Mouse (Mus musculus) heart, adult 18-20 months (tissue): ENCODE data around the gene Gm21293. TPM values are rescaled to one million over a fixed set of nuclear protein-coding genes. Genes with fewer than 3 reads are reported as not detected.
"Not testable (repeated sequence)": the region's sequence is repeated elsewhere in the genome, so short reads cannot be mapped to it uniquely, and the experiment has no call there.

Experiments used
- DNase-seq, 2 experiments: peaks; one replicate each; pipeline ENCODE4 v3.0.0; 2021 to 2022; ENCODE audit warnings: mixed read lengths in 1 of 2
- long read RNA-seq, 2 experiments: library from polyadenylated mRNA; stranded (forward); transcript quantifications; one replicate each; pipeline ENCODE4 v2.0.0; 2021
- total RNA-seq, 2 experiments: library from RNA; stranded (reverse); gene quantifications; 2 replicates each; pipeline ENCODE4 v1.2.3; 2021

Gm21293 gene
- not detected for total RNA-seq
- long read RNA-seq, experiment 1 = 0 reads
- long read RNA-seq, experiment 2 = 0 reads

GRCm38 (mm10) chr10:104142687-104143086 lies at the start of gene Gm21293:
TSS of gene Gm21293 (plus strand) at chr10:104142987.
- DNase-seq = not testable (repeated sequence)

DNA sequence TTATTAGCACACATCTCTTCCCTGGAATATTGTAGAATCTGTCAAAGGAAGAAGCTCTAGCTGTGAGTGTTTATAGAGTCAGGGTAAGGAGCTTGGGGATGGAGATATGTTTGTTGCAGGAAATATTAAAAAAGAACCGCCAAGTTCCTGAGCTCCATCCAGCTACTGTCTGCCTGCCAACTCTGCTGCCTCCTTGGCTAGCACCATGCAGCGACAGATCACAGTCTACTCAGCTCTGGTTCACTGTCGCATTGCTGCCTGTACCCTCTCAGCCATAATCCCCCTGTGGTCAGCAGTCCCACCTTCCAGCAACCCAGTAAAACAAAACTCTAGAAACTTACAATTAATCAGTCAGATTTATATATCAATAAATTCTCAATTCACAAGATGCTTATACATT lies 32.7 kb upstream of the Gm21293 start:
- no peak for DNase-seq

DNA sequence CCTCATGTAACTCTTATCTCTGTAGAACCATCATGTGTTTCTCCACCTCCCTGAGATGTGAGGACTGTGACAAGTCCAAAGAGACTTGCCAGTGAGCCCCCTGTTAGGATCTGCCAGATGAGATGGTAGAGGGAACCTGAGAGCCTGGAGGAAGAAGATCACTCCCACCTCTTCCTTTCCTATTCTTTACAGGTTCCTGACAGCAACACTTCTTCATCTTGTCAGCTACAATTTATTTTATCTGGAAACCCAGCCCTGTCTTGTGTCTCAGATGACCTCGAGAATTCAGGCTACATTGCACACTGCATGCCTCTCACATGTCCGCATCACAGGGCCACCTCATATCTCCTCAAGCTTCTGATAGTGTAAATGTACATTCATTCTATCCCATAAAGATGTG lies 24.5 kb upstream of the Gm21293 start:
- DNase-seq = no peak

- DNase-seq = not testable (repeated sequence)
Observed at GRCm38 (mm10) chr10:104151197-104151596, 8.4 kb downstream of the Gm21293 start, which contains the start of gene Gm6763. TSS of gene Gm6763 (plus strand) at chr10:104151497.

DNA sequence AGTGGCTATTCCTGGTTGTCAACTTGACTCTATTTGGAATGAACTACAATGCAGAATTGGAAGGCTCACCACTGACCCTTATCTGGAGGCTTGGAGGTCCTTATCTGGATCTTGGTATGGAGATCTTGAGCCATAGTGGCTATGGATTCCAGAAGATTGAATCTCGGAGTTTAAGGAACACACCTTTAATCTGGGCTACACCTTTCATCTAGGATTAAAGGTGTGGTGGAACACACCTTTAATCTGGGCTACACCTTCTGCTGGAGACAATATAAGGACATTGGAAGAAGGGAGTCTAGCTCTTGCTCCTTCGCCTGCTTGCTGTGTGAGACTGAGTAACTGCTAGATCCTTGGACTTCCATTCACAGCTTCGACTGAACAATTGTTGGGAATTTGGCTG lies 16.9 kb downstream of the Gm21293 start, which contains the start of gene Gm8764:
TSS of gene Gm8764 (plus strand) at position 301 of the 400 bp plus-strand sequence.
- not testable (repeated sequence) for DNase-seq

DNA sequence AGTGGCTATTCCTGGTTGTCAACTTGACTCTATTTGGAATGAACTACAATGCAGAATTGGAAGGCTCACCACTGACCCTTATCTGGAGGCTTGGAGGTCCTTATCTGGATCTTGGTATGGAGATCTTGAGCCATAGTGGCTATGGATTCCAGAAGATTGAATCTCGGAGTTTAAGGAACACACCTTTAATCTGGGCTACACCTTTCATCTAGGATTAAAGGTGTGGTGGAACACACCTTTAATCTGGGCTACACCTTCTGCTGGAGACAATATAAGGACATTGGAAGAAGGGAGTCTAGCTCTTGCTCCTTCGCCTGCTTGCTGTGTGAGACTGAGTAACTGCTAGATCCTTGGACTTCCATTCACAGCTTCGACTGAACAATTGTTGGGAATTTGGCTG lies 25.4 kb downstream of the Gm21293 start, which contains the start of gene Gm21304:
TSS of gene Gm21304 (plus strand) at position 301 of the 400 bp plus-strand sequence.
- DNase-seq = not testable (repeated sequence)

- DNase-seq = not testable (repeated sequence)
Observed at GRCm38 (mm10) chr10:104176724-104177123, 33.9 kb downstream of the Gm21293 start, which contains the start of gene Gm21312. TSS of gene Gm21312 (plus strand) at chr10:104177024.

DNA sequence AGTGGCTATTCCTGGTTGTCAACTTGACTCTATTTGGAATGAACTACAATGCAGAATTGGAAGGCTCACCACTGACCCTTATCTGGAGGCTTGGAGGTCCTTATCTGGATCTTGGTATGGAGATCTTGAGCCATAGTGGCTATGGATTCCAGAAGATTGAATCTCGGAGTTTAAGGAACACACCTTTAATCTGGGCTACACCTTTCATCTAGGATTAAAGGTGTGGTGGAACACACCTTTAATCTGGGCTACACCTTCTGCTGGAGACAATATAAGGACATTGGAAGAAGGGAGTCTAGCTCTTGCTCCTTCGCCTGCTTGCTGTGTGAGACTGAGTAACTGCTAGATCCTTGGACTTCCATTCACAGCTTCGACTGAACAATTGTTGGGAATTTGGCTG lies 42.4 kb downstream of the Gm21293 start, which contains the start of gene Gm20765:
TSS of gene Gm20765 (plus strand) at position 301 of the 400 bp plus-strand sequence.
- not testable (repeated sequence) for DNase-seq

- not testable (repeated sequence) for DNase-seq
Observed at GRCm38 (mm10) chr10:104193742-104194141, 51.0 kb downstream of the Gm21293 start, which contains the start of gene Gm4340. TSS of gene Gm4340 (plus strand) at chr10:104194042.

Other genes starting within 250 kb of the Gm21293 start
- gene Gm6763, start 8.5 kb downstream of the Gm21293 start, total RNA-seq = not detected
- not detected for gene Gm8764, start 17.0 kb downstream of the Gm21293 start, total RNA-seq
- gene Gm21304, start 25.5 kb downstream of the Gm21293 start, total RNA-seq = not detected
- gene Gm21312, start 34.0 kb downstream of the Gm21293 start, total RNA-seq = not detected
- gene Gm20765, start 42.5 kb downstream of the Gm21293 start, total RNA-seq = not detected
- not detected for gene Gm4340, start 51.1 kb downstream of the Gm21293 start, total RNA-seq